ENCODE assay signal across 27 mouse cellular contexts in genomic region chr3:27961162-27961561, GRCm38 (mm10).
"Had no signal": no experiment of that assay in that cellular context is flagged by ENCODE, and none has a peak within 500 bp of the region (broad histone marks: within the 10 kb centered on the region; RNA-seq: fewer than 3 reads in every experiment).

No protein-coding gene starts in this region.

- H3K27me3 ChIP-seq: heart, embryonic 13.5 days; heart, embryonic 15.5 days; hindbrain, embryonic 12.5 days; intestine, embryonic 15.5 days; limb, embryonic 12.5 days had no signal

- H3K9me3 ChIP-seq: heart, embryonic 13.5 days; heart, embryonic 15.5 days; hindbrain, embryonic 10.5 days; hindbrain, embryonic 12.5 days; intestine, embryonic 15.5 days; limb, embryonic 10.5 days; limb, embryonic 12.5 days had no signal

- H3K36me3 ChIP-seq: heart, embryonic 13.5 days; heart, embryonic 15.5 days; hindbrain, embryonic 10.5 days; hindbrain, embryonic 12.5 days; intestine, embryonic 15.5 days; limb, embryonic 10.5 days; limb, embryonic 12.5 days had no signal

- H3K27ac ChIP-seq: gastrocnemius, adult 2 months; heart, adult 2 months; heart, embryonic 13.5 days; heart, embryonic 15.5 days; hindbrain, embryonic 10.5 days; hindbrain, embryonic 12.5 days; hindbrain, embryonic 14.5 days; intestine, embryonic 15.5 days; layer of hippocampus, adult 2 months; left cerebral cortex, adult 2 months; limb, embryonic 10.5 days; limb, embryonic 12.5 days had no signal

- H3K4me1 ChIP-seq: heart, embryonic 13.5 days; heart, embryonic 15.5 days; intestine, embryonic 15.5 days had no signal

- H3K9ac ChIP-seq: heart, embryonic 13.5 days; heart, embryonic 15.5 days; hindbrain, embryonic 12.5 days; hindbrain, embryonic 14.5 days; intestine, embryonic 15.5 days; limb, embryonic 12.5 days had no signal

- H3K4me2 ChIP-seq: heart, embryonic 11.5 days; heart, embryonic 13.5 days; heart, embryonic 15.5 days; hindbrain, embryonic 12.5 days; hindbrain, embryonic 14.5 days; intestine, embryonic 15.5 days; limb, embryonic 12.5 days had no signal

- ATAC-seq: hindbrain, embryonic 16.5 days; inflammation-experienced regulatory T-cells, adult 6 months; intestine, embryonic 15.5 days; intestine, postnatal 0 days had no signal

- H3K4me3 ChIP-seq: gastrocnemius, adult 2 months; heart, adult 2 months; heart, embryonic 13.5 days; heart, embryonic 15.5 days; hindbrain, embryonic 10.5 days; hindbrain, embryonic 12.5 days; intestine, embryonic 15.5 days; layer of hippocampus, adult 2 months; left cerebral cortex, adult 2 months; limb, embryonic 10.5 days; limb, embryonic 12.5 days had no signal

- DNase-seq: gastrocnemius, adult 2 months; gastrocnemius, postnatal 10 days; gastrocnemius, postnatal 25 days; heart, adult 11 months; heart, adult 2 months; heart, postnatal 14 days; heart, postnatal 36 days; kidney, adult 18-20 months; kidney, adult 8-10 months; kidney, postnatal 10 days; kidney, postnatal 25 days; kidney, postnatal 4 days; liver had no signal
